Mouse (Mus musculus) forebrain, embryonic 16.5 days (tissue): Measurements from ENCODE around the gene Bicra. TPM values are rescaled to one million over a fixed set of nuclear protein-coding genes. Genes with fewer than 3 reads are reported as not detected.
A peak's percentile ranks its signal among the peaks of the same experiment; 100 is the strongest.

Source experiments
- ATAC-seq: fragments of 200-750 bp; cut with Nextera tagmentation; 2 replicates; pipeline ENCODE4 v1.8.0; 2017; ENCODE audit warnings: mild to moderate bottlenecking, moderate library complexity
- H3K27ac ChIP-seq: fragments of 300-500 bp; sonication (generic); 2 replicates; pipeline ENCODE4 v1.5.1; 2014; ENCODE audit warnings: low read length, control low read depth
- H3K27me3 ChIP-seq: fragments of 300-500 bp; sonication (generic); replicated peaks from 2 replicates; pipeline ENCODE4 v1.6.1; 2014; ENCODE audit warnings: low read length; ENCODE audit not compliant: control insufficient read depth, insufficient read depth
- H3K36me3 ChIP-seq: fragments of 300-500 bp; sonication (generic); 2 replicates; pipeline ENCODE4 v1.6.1; 2014; ENCODE audit not compliant: control insufficient read depth, insufficient read depth
- H3K4me1 ChIP-seq: fragments of 300-500 bp; sonication (generic); replicated peaks from 2 replicates; pipeline ENCODE4 v1.6.1; 2014; ENCODE audit warnings: low read length; ENCODE audit not compliant: control insufficient read depth, insufficient read depth
- H3K4me2 ChIP-seq: fragments of 300-500 bp; sonication (generic); 2 replicates; pipeline ENCODE4 v1.6.1; 2014; ENCODE audit warnings: mild to moderate bottlenecking, low read length, control low read depth
- H3K4me3 ChIP-seq: fragments of 300-500 bp; sonication (generic); replicated peaks from 2 replicates; pipeline ENCODE4 v1.5.1; 2014; ENCODE audit warnings: mild to moderate bottlenecking, low read length, control low read depth
- H3K9ac ChIP-seq: fragments of 300-500 bp; sonication (generic); replicated peaks from 2 replicates; pipeline ENCODE4 v1.6.1; 2014; ENCODE audit warnings: low read depth, low read length, control low read depth
- H3K9me3 ChIP-seq: fragments of 300-500 bp; sonication (generic); 2 replicates; pipeline ENCODE4 v1.6.1; 2016; ENCODE audit warnings: low read length; ENCODE audit not compliant: control insufficient read depth
- WGBS: fragments of 180-500 bp; shearing (Covaris S2); extraction: QIAGEN DNeasy Blood & Tissue Kit; methylation state at CpG from one replicate; pipeline ENCODE4 v1.1.7; 2014; 5-methylcytosine and 5-hydroxymethylcytosine counted together
- polyA plus RNA-seq: library from polyadenylated mRNA; unstranded; fragments of >200 nt; fragmentation: Nextera tagmentation; extraction: Ambion mirVana; gene quantifications from 2 replicates; pipeline ENCODE4 v1.2.1, GENCODE M21; 2015

Gene Bicra
- polyA plus RNA-seq, 1 experiment from 2014 or later, result 11.2 TPM

DNA sequence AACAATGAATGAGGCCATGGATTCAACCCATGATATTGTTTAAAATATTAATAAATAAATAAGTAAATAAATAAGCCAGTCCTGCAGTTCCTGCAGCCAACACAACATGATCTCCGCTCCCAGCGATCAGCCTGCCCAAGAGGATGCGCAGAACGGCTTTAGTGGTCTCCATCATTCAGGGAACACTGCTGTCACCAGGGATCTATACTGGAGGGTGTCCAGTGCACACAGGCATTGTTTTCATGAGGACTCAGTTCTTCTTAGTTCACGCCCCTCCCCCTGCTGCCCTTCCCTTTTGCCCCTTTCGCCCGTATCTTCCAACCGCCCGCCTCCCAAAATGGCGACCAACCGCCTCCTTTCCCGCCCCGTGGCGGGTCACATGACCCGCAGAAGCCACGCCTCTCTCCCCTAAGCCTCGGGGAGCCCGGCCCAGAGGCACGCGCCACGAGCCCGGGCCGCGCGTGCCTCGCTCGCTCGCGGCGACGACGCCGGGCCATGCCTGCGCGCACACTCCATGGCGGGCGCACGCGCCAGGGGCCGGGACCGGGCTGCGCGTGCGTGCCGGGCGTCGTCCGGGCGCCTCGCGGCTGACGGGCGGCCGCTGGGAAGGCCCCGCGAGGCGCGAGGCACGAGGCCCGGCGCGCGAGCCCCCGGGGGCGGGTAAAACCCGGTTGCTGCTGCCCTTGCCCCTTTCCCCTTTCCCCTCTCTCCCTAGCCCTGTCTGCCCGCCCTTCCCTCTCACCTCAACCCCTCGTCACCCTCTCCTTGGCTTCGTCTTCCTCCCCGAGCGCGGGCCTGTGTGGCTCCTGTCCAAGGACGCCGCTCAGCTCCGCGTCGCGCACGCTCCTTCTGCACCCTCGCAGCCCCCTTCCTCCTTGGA lies 13.7 kb upstream of the Bicra start, which contains the start of gene Zfp541:
Gene Zfp541, plus strand, starts transcription at position 596 of the 880 bp plus-strand sequence.
- Histone ChIP-seq H3K27me3 (peaks cover 15% of the 10 kb centered on the region), H3K4me1 (no peaks in the 10 kb centered on the region; the same call in 1 of the 2 replicates), H3K27ac (no peak within 1 kb of the TSS), H3K4me2 (peak within 1 kb of the TSS; percentile 28), H3K9me3 (peaks cover 6% of the 10 kb centered on the region; the same call in 1 of the 2 replicates), H3K36me3 (no peaks in the 10 kb centered on the region), H3K4me3 (peak within 1 kb of the TSS; percentile 14; the same call in 1 of the 2 replicates), H3K9ac (no peak within 1 kb of the TSS)
- WGBS, result 48% methylated on average over 68 of the region's 80 CpGs
- peak; percentile 33; the same call in 1 of the 2 replicates for ATAC-seq

DNA sequence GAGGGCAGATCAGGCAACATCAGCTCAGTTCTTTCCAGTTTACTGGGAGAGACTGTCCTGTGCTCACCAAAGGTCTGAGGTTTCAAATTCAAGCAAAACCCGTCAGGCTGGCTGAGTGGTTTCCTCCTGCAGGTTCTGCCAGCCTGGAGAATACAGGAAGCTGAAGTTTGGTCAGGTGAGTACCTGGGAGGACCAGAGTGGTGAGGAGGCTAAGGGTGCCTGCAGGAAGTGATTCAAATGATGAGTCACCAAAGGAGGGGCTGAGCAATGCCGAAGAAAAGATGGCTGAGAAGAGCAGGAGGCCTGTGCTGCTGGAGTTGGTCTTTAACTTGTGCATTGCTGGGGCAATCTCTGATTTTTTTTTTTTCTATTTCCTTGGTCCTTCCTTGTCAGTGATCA lies 9.4 kb upstream of the Bicra start:
- Histone ChIP-seq H3K9me3 (peaks cover 6% of the 10 kb centered on the region; the same call in 1 of the 2 replicates), H3K4me1 (peaks cover 5% of the 10 kb centered on the region), H3K4me2 (no peak overlapping the region), H3K9ac (no peak overlapping the region), H3K36me3 (no peaks in the 10 kb centered on the region), H3K4me3 (no peak overlapping the region), H3K27ac (no peak overlapping the region), H3K27me3 (peaks cover 9% of the 10 kb centered on the region)
- 60% methylated on average over 2 of the region's 2 CpGs for WGBS
- ATAC-seq, result no peak

DNA sequence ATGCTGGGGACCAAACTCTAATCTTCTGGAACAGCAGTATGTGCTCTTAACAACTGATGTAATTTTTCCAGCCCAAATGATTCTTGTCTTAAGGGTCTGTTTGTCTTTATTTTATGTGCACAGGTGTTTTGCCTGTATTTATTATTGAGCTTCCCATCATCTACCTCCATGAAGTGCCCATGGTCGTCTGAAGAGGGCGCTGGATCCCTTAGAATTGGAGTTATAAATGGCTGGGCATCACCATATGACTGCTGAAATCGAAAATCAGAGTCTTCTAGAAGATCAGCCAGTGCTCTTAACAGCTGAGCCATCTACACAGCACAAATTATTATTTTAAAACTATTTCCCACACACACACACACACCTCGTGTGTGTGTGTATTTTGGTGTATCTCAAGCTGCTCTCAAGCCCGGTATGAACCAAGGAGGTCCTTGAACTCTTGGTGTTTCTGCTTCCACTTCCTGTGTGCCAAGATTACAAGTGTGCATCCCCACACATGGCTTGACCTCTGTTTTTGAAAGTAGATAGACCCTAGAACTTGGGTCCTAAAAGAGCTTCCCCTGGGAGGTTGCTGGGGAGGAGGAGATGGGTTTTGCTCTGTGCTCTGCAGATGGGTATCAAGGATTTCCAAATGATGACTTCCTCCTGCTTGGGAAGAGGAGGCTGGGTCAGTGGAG lies 8.9 kb upstream of the Bicra start:
- no peak overlapping the region for H3K9ac ChIP-seq
- H3K4me3 ChIP-seq, result no peak overlapping the region
- H3K27ac ChIP-seq, result no peak overlapping the region
- H3K36me3 ChIP-seq, result no peaks in the 10 kb centered on the region
- ATAC-seq, result no peak
- 31% methylated on average over 5 of the region's 5 CpGs for WGBS
- peaks cover 5% of the 10 kb centered on the region; the same call in 1 of the 2 replicates for H3K9me3 ChIP-seq
- H3K27me3 ChIP-seq, result peaks cover 9% of the 10 kb centered on the region
- peaks cover 10% of the 10 kb centered on the region for H3K4me1 ChIP-seq
- H3K4me2 ChIP-seq, result no peak overlapping the region

DNA sequence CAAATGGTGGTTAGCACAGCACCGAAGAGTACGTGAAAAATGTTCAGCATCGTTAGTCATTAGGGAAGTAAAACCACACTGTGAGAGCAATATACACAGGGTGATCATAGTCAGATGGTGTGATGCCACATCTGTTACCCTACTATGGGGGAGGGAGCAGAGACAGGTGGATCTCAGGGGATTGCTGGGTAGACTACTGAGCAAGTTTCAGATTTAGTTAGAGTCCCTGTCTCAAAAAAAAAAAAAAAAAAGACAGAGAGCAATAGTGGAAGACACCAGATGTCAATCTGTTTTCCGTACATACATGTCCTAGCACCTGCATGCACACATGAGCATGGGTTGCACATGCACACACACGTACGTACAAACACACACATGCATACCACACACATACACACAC lies 7.9 kb upstream of the Bicra start:
- no peak overlapping the region for H3K27ac ChIP-seq
- no peaks in the 10 kb centered on the region for H3K9me3 ChIP-seq
- no peak overlapping the region for H3K9ac ChIP-seq
- ATAC-seq, result no peak
- 86% methylated on average over 6 of the region's 6 CpGs for WGBS
- H3K27me3 ChIP-seq, result peaks cover under 1% of the 10 kb centered on the region
- H3K36me3 ChIP-seq, result no peaks in the 10 kb centered on the region
- H3K4me2 ChIP-seq, result no peak overlapping the region
- H3K4me3 ChIP-seq, result no peak overlapping the region
- peaks cover 10% of the 10 kb centered on the region for H3K4me1 ChIP-seq

DNA sequence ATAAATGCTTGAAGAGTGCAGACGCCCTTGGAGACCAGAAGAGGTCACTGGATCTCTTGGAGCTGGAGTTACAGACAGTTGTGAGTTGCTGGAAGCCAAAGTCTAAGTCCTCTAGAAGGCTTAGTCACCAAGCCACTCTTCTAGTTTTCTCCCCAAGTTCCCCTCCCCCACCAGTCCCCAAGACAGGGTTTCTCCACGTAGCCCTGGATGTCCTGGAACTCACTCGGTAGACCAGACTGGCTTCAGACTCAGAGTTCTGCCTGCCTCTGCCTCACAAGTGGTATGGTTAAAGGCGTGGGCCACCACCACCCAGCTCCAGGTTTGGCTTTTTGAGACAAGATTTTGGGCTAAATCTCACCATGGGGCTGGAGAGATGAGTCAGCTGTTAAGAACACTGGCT lies 7.2 kb upstream of the Bicra start:
- no peak overlapping the region for H3K4me3 ChIP-seq
- peaks cover 15% of the 10 kb centered on the region for H3K4me1 ChIP-seq
- H3K36me3 ChIP-seq, result no peaks in the 10 kb centered on the region
- no peak overlapping the region for H3K9ac ChIP-seq
- H3K27ac ChIP-seq, result no peak overlapping the region
- no peaks in the 10 kb centered on the region for H3K9me3 ChIP-seq
- WGBS, result 65% methylated on average over 4 of the region's 4 CpGs
- no peak for ATAC-seq
- H3K4me2 ChIP-seq, result no peak overlapping the region
- no peaks in the 10 kb centered on the region; the same call in 1 of the 2 replicates for H3K27me3 ChIP-seq

DNA sequence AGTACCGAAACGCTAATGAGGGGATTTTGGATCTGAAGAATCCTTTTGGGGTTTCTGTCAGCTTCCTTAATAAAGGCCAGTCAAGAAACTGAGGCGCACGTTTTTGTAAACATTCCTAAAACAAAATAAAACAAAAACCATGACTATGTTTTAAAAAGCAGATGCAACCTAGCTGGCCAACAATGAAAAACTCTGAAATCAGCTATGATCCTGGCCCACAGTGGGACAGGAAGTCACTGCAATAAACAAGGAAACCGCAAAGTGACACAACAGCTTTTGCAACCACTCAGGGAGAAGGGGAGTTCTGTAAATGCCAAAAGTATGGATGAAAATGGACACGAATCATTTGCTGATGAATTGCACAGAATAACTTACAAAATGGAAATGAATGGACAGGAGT lies 5.4 kb upstream of the Bicra start:
- Histone ChIP-seq H3K27me3 (no peaks in the 10 kb centered on the region), H3K9me3 (no peaks in the 10 kb centered on the region), H3K9ac (no peak overlapping the region), H3K4me2 (peak overlapping the region; percentile 66), H3K4me1 (peaks cover 25% of the 10 kb centered on the region), H3K4me3 (peak overlapping the region; percentile 53), H3K27ac (peak overlapping the region; percentile 26; the same call in 1 of the 2 replicates), H3K36me3 (no peaks in the 10 kb centered on the region)
- 13% methylated on average over 6 of the region's 6 CpGs for WGBS
- no peak for ATAC-seq

DNA sequence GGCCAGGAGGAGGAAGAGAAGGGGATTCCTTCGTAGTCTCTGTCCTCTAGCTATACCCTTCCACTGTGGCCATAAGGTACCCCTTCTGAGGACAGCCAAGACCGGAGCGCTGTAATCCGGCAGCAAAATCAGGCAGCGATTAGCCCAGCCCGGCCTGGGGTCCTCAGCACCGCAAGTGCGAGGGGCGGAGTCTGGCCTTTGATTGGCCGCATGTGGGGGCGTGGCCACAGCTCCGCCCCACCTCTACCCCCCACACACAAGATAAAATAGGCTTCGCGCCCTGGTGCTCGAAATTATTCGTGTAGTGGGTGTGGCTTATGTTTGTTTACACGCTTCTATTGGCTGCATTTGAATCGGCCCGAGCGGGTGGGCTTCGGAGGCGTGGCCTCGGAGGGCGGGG lies 5.0 kb upstream of the Bicra start:
- Histone ChIP-seq H3K9me3 (no peaks in the 10 kb centered on the region), H3K9ac (peak overlapping the region; percentile 50), H3K27me3 (no peaks in the 10 kb centered on the region), H3K27ac (peak overlapping the region; percentile 80), H3K36me3 (no peaks in the 10 kb centered on the region), H3K4me1 (peaks cover 25% of the 10 kb centered on the region), H3K4me2 (peak overlapping the region; percentile 66), H3K4me3 (peak overlapping the region; percentile 53)
- WGBS, result under 1% methylated on average over 24 of the region's 24 CpGs
- peak; percentile 83 for ATAC-seq

DNA sequence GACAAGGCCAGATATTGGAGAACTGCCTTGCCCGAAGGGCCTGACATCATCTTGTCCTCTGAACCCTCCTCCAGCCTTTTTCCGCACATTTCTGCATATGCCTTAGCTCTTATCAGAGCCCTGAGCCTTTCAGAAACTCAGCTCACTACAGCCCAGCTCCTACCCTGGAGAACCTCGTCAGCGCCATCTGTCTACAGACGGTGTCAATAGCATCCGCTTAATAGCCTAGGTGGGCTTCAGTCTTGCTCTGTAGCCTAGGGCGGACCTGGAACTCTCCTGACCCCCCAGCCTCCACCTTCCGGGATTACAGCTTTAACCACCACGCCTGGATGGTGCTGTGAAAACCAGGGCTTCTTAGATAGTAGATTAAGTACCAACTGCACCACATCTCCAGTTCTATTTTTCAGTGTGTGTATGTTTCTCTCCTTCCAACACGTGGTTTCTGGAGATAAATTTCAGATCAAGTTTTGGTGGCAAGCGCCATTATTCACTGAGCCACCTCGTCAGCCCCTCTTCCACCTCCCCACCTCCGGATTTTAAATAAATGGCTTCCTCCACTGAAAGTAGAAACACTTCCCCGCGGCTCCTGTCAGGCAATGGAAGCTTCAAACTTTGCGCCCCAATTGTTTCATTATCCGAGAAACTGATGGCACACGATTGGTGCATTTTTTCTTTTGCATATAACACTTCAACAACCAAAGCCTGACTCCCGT lies 4.3 kb upstream of the Bicra start:
- Histone ChIP-seq H3K9me3 (no peaks in the 10 kb centered on the region), H3K36me3 (no peaks in the 10 kb centered on the region), H3K27ac (peak overlapping the region; percentile 80), H3K4me1 (peaks cover 25% of the 10 kb centered on the region), H3K4me2 (peak overlapping the region; percentile 66), H3K27me3 (no peaks in the 10 kb centered on the region), H3K4me3 (peak overlapping the region; percentile 53), H3K9ac (peak overlapping the region; percentile 50)
- 7% methylated on average over 19 of the region's 19 CpGs for WGBS
- ATAC-seq, result no peak

DNA sequence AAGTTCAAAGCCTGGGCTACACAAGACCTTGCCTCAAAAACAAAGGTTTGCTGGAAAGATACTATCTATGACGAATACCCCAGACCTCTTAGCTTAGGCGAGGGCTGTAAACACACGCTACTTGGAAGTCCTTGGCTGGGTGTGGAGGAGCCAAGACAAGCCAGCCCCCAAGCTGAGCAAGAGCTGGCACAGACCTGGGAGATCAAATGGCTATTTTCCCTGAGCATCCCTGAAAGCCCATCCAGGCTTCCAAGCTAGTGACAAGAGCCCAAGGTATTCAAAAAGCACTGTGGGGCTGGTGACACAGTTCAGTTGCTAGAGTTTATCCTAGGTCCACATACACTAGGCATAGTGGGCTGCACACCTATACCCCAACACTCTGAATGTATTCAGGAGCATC lies 2.9 kb upstream of the Bicra start:
- H3K4me2 ChIP-seq, result no peak overlapping the region
- H3K9ac ChIP-seq, result no peak overlapping the region
- H3K4me3 ChIP-seq, result no peak overlapping the region
- 95% methylated on average over 3 of the region's 3 CpGs for WGBS
- no peak overlapping the region for H3K27ac ChIP-seq
- H3K27me3 ChIP-seq, result no peaks in the 10 kb centered on the region
- ATAC-seq, result no peak
- H3K9me3 ChIP-seq, result no peaks in the 10 kb centered on the region
- peaks cover 34% of the 10 kb centered on the region for H3K4me1 ChIP-seq
- no peaks in the 10 kb centered on the region for H3K36me3 ChIP-seq
